Mouse (Mus musculus): ENCODE data around the gene Klhl11. TPM values are rescaled to one million over a fixed set of nuclear protein-coding genes. Genes with fewer than 3 reads are reported as not detected.
A peak's percentile ranks its signal among the peaks of the same experiment; 100 is the strongest.

The Klhl11 gene
- polyA plus RNA-seq, 1 experiment: 1.7 TPM

DNA sequence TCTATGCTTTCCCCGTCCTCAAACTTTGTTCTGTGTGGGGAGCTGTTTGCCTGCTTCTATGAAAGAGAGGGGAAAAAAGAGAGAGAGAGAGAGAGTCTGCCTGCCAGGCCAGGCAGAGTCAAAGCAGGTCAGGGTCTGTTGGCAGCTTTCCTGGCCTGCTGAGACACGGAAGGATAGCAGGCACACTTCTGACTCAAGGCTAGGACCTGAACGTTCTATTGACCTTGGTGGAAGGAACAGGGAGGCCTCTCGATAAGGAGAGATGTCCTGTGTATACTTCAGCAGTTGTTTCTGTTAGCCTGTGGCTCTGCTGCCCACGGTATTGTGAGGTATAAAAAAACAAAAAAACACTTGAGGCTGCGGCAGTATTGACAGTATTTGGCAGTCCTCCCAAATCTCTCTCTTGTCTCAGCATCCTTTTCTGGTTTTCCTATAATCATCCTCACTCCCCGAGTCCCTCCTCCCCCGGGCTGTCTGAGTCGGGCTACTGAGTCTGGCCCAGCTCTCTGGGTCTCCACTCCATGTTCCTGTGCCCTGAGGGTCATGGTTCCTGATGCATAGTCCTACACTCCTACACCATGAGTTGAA is 43.8 kb downstream of the Klhl11 start:
- Histone ChIP-seq H3K27me3 (ENCODE audit: control insufficient read depth, insufficient read depth, low read length) (no peaks in the 10 kb centered on the region), H3K4me3 (ENCODE audit: low read depth, low read length) (no peak overlapping the region), H3K36me3 (ENCODE audit: control insufficient read depth, insufficient read depth, low read length) (no peaks in the 10 kb centered on the region), H3K4me1 (ENCODE audit: control insufficient read depth, insufficient read depth, insufficient read length, low read length) (no peaks in the 10 kb centered on the region; the same call in 1 of the 2 replicates), H3K27ac (ENCODE audit: insufficient read depth, low read depth, low read length) (no peak overlapping the region)
- 56% methylated on average over 9 of the region's 9 CpGs for WGBS
- TF ChIP-seq POLR2A (IDR thresholded peaks at IDR 0.05; ENCODE audit: low read depth, low read length): no peak
- no peak for TF ChIP-seq CTCF (IDR thresholded peaks at IDR 0.05; ENCODE audit: extremely low read depth, insufficient read length, insufficient replicate concordance, low read depth, low read length)

DNA sequence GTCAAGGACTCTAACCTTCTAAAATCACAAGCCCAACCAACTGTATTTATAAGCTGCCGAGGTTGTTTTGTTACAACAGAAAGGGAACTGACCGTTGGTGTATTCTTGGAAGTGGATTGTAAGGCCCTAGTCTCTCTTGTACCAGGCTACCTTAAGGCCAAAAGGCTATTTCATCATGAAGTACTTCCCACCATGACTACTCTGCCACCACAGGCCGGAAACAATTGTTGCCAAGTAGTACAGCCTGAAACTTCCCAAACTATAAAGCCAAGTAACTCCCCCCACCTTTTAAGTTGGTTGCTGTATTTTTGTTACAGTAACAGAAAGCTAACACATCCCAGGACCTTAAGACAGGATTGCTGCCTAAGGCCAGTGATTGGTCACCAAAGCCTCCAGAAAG is 45.7 kb downstream of the Klhl11 start:
- no peaks in the 10 kb centered on the region for H3K36me3 ChIP-seq (ENCODE audit: control insufficient read depth, insufficient read depth, low read length)
- H3K27me3 ChIP-seq (ENCODE audit: control insufficient read depth, insufficient read depth, low read length): no peaks in the 10 kb centered on the region
- no peak overlapping the region for H3K27ac ChIP-seq (ENCODE audit: insufficient read depth, low read depth, low read length)
- H3K4me1 ChIP-seq (ENCODE audit: control insufficient read depth, insufficient read depth, insufficient read length, low read length): no peaks in the 10 kb centered on the region; the same call in 1 of the 2 replicates
- 78% methylated on average over 3 of the region's 3 CpGs for WGBS
- TF ChIP-seq POLR2A (IDR thresholded peaks at IDR 0.05; ENCODE audit: low read depth, low read length) (no peak), CTCF (IDR thresholded peaks at IDR 0.05; ENCODE audit: extremely low read depth, insufficient read length, insufficient replicate concordance, low read depth, low read length) (no peak)
- no peak overlapping the region for H3K4me3 ChIP-seq (ENCODE audit: low read depth, low read length)

DNA sequence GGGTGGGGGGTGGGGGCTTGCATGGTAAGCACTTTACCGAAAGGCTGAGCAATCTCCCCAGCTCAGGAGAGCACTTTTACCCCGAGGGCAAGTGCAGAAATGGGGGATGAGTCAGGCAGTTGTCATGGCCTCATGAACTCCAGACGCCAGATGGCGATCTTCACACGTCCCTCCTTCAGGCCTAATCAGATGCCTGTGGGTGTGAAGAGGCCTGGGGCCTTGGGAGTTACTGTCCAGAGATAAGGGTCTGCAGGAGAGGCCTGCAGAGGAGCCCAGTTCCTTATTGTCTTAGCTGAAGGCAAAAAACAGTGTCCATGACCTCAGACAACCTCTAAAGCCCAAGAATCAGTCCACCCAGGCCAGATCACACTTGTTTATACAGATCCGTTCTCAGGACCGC is 46.7 kb downstream of the Klhl11 start:
- Histone ChIP-seq H3K27ac (ENCODE audit: insufficient read depth, low read depth, low read length) (no peak overlapping the region), H3K4me3 (ENCODE audit: low read depth, low read length) (no peak overlapping the region), H3K4me1 (ENCODE audit: control insufficient read depth, insufficient read depth, insufficient read length, low read length) (no peaks in the 10 kb centered on the region; the same call in 1 of the 2 replicates), H3K36me3 (ENCODE audit: control insufficient read depth, insufficient read depth, low read length) (no peaks in the 10 kb centered on the region), H3K27me3 (ENCODE audit: control insufficient read depth, insufficient read depth, low read length) (no peaks in the 10 kb centered on the region)
- no peak for TF ChIP-seq POLR2A (IDR thresholded peaks at IDR 0.05; ENCODE audit: low read depth, low read length)
- TF ChIP-seq CTCF (IDR thresholded peaks at IDR 0.05; ENCODE audit: extremely low read depth, insufficient read length, insufficient replicate concordance, low read depth, low read length): peak; percentile 63; the same call in 1 of the 2 replicates
- 33% methylated on average over 7 of the region's 7 CpGs for WGBS

DNA sequence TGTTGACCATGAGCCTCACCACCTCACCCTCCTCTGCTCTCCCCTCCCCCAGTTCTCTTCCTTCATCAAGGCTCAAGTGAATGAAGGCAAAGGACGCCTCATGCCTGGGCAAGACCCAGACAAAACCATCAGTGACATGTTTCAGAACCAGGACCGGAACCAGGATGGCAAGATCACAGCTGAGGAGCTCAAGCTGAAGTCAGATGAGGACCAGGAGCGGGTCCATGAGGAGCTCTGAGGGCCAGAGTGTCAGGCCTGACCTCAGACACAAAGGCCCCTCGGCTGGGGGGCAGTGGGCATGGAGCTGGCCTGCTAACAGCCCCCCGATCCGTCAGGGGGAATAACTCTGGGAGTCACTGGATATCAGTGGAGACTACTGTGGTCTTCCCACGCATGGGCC is 48.7 kb downstream of the Klhl11 start:
- Histone ChIP-seq H3K36me3 (ENCODE audit: control insufficient read depth, insufficient read depth, low read length) (no peaks in the 10 kb centered on the region), H3K4me1 (ENCODE audit: control insufficient read depth, insufficient read depth, insufficient read length, low read length) (no peaks in the 10 kb centered on the region; the same call in 1 of the 2 replicates), H3K27ac (ENCODE audit: insufficient read depth, low read depth, low read length) (no peak overlapping the region), H3K4me3 (ENCODE audit: low read depth, low read length) (no peak overlapping the region), H3K27me3 (ENCODE audit: control insufficient read depth, insufficient read depth, low read length) (no peaks in the 10 kb centered on the region)
- 89% methylated on average over 7 of the region's 7 CpGs for WGBS
- no peak for TF ChIP-seq CTCF (IDR thresholded peaks at IDR 0.05; ENCODE audit: extremely low read depth, insufficient read length, insufficient replicate concordance, low read depth, low read length)

- no peaks in the 10 kb centered on the region for H3K36me3 ChIP-seq (ENCODE audit: control insufficient read depth, insufficient read depth, low read length)
- TF ChIP-seq CTCF (IDR thresholded peaks at IDR 0.05; ENCODE audit: extremely low read depth, insufficient read length, insufficient replicate concordance, low read depth, low read length): no peak
- TF ChIP-seq POLR2A (IDR thresholded peaks at IDR 0.05; ENCODE audit: low read depth, low read length): no peak
- H3K27ac ChIP-seq (ENCODE audit: insufficient read depth, low read depth, low read length): no peak overlapping the region
- no peaks in the 10 kb centered on the region; the same call in 1 of the 2 replicates for H3K4me1 ChIP-seq (ENCODE audit: control insufficient read depth, insufficient read depth, insufficient read length, low read length)
- no peaks in the 10 kb centered on the region for H3K27me3 ChIP-seq (ENCODE audit: control insufficient read depth, insufficient read depth, low read length)
- 88% methylated on average over 8 of the region's 8 CpGs for WGBS
- H3K4me3 ChIP-seq (ENCODE audit: low read depth, low read length): no peak overlapping the region
Measured at GRCm38 (mm10) chr11:100421537-100421936, 51.0 kb downstream of the Klhl11 start.

DNA sequence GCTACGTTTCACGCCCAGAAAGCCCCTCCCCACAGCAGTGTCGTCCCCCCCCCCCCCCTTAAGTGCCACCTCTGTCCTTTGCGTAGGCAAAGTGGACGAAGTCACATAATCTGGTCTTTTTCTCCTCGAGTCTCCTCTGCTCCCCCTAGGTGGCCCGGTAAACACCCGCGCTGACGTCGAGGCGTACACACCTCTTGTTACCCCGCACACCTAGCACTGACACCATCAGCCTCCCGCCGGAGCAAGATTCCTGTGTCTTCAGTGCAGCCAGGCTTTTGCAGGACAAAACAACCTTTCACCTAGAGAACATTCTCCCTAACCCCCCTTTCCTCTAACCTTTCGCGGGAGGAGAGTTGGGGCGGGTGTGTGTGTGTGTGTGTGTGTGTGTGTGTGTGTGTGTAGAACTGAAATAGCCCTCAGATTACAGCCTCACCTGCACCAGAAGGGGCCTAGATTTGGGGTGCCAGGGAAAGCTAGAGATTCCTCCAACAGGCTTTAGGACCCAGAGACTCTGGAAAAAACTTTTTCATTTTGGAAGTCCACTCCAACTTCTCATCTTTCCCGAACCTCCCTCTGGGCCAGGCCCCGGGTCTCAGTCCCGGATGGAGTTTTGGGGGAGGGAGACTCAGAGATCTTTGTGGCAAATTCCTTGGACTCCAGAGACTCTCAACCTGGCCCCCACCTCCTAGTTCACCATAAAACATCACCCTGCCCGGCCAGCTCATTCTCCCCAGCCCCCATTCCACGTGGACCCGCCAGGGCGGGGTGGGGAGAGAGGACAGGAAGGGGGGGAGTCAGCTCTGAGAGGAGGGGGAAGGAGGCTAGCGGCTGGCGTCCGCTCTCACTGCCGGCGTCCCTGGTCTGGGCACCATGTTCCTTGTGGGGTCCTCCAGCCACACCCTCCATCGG is 57.4 kb downstream of the Klhl11 start, which contains the start of gene Fkbp10:
Fkbp10 (plus strand) TSS at position 784 of the 909 bp plus-strand sequence.
- H3K36me3 ChIP-seq (ENCODE audit: control insufficient read depth, insufficient read depth, low read length): no peaks in the 10 kb centered on the region
- 4% methylated on average over 31 of the region's 31 CpGs for WGBS
- H3K4me1 ChIP-seq (ENCODE audit: control insufficient read depth, insufficient read depth, insufficient read length, low read length): peaks cover 13% of the 10 kb centered on the region
- H3K27me3 ChIP-seq (ENCODE audit: control insufficient read depth, insufficient read depth, low read length): peaks cover 11% of the 10 kb centered on the region
- H3K4me3 ChIP-seq (ENCODE audit: low read depth, low read length): peak within 1 kb of the TSS; percentile 65
- peak within 1 kb of the TSS; percentile 73 for H3K27ac ChIP-seq (ENCODE audit: insufficient read depth, low read depth, low read length)
- TF ChIP-seq CTCF (IDR thresholded peaks at IDR 0.05; ENCODE audit: extremely low read depth, insufficient read length, insufficient replicate concordance, low read depth, low read length) (no peak), POLR2A (IDR thresholded peaks at IDR 0.05; ENCODE audit: low read depth, low read length) (no peak)
